Mouse (Mus musculus) kidney, postnatal 0 days (tissue): Measurements from ENCODE around the gene Nrxn3. TPM values are rescaled to one million over a fixed set of nuclear protein-coding genes. Genes with fewer than 3 reads are reported as not detected.
A peak's percentile ranks its signal among the peaks of the same experiment; 100 is the strongest.

Experiments used
- ATAC-seq: fragments of 200-750 bp; cut with Nextera tagmentation; replicated peaks from 2 replicates; pipeline ENCODE4 v1.8.0; 2017; ENCODE audit warnings: low read depth, moderate number of reproducible peaks, moderate TSS enrichment, moderate library complexity; ENCODE audit not compliant: low FRiP score
- DNase-seq: peaks from one replicate; pipeline ENCODE4 v3.0.0-alpha.2; 2016; ENCODE audit warnings: low spot score
- H3K27ac ChIP-seq: fragments of 300-500 bp; sonication (generic); 2 replicates; pipeline ENCODE4 v1.5.1; 2014; ENCODE audit warnings: mild to moderate bottlenecking
- H3K27me3 ChIP-seq: fragments of 300-500 bp; sonication (generic); 2 replicates; pipeline ENCODE4 v1.6.1; 2014; ENCODE audit warnings: low read length, mixed read lengths; ENCODE audit not compliant: insufficient read depth
- H3K36me3 ChIP-seq: fragments of 300-500 bp; sonication (generic); 2 replicates; pipeline ENCODE4 v1.6.1; 2014; ENCODE audit warnings: low read length, mixed read lengths; ENCODE audit not compliant: insufficient read depth
- H3K4me1 ChIP-seq: fragments of 300-500 bp; sonication (generic); replicated peaks from 2 replicates; pipeline ENCODE4 v1.6.1; 2014; ENCODE audit warnings: antibody characterized with exemption, low read length, mixed read lengths; ENCODE audit not compliant: insufficient read depth
- H3K4me2 ChIP-seq: fragments of 300-500 bp; sonication (generic); 2 replicates; pipeline ENCODE4 v1.6.1; 2014; ENCODE audit warnings: mild to moderate bottlenecking, low read length, moderate library complexity, mixed read lengths
- H3K4me3 ChIP-seq: fragments of 300-500 bp; sonication (generic); replicated peaks from 2 replicates; pipeline ENCODE4 v1.5.1; 2014; ENCODE audit warnings: low read depth, low read length
- H3K9ac ChIP-seq: fragments of 300-500 bp; sonication (generic); 2 replicates; pipeline ENCODE4 v1.6.1; 2014; ENCODE audit warnings: low read depth, low read length
- H3K9me3 ChIP-seq: fragments of 300-500 bp; sonication (generic); replicated peaks from 2 replicates; pipeline ENCODE4 v1.6.1; 2016; ENCODE audit warnings: low read length, inconsistent platforms, mixed read lengths
- CTCF ChIP-seq: IDR thresholded peaks from 2 replicates; pipeline ENCODE4 v1.5.1; 2016; ENCODE audit warnings: antibody characterized with exemption, low read depth, mild to moderate bottlenecking, moderate library complexity
- WGBS: fragments of 180-500 bp; shearing (Covaris S2); extraction: QIAGEN DNeasy Blood & Tissue Kit; methylation state at CpG from one replicate; pipeline ENCODE4 v1.1.7; 2014; 5-methylcytosine and 5-hydroxymethylcytosine counted together
- polyA plus RNA-seq: library from polyadenylated mRNA; unstranded; fragments of >200 nt; fragmentation: Nextera tagmentation; extraction: Ambion mirVana; gene quantifications from 2 replicates; pipeline ENCODE4 v1.2.1, GENCODE M21; 2015

The Nrxn3 gene
- polyA plus RNA-seq, 1 experiment from 2014 or later: 3.0 TPM

- Histone ChIP-seq H3K27me3 (no peaks in the 10 kb centered on the region), H3K4me3 (no peak overlapping the region), H3K9ac (no peak overlapping the region), H3K4me2 (no peak overlapping the region), H3K9me3 (no peaks in the 10 kb centered on the region), H3K4me1 (no peaks in the 10 kb centered on the region), H3K27ac (no peak overlapping the region), H3K36me3 (no peaks in the 10 kb centered on the region)
- DNase-seq (no peak), ATAC-seq (no peak)
- WGBS: 55% methylated on average over 3 of the region's 3 CpGs
- TF ChIP-seq CTCF: no peak
Measured at GRCm38 (mm10) chr12:89909578-89909977, 1186.9 kb downstream of the Nrxn3 start.

- H3K9me3 ChIP-seq: no peaks in the 10 kb centered on the region
- no peak for TF ChIP-seq CTCF
- no peaks in the 10 kb centered on the region for H3K4me1 ChIP-seq
- no peak for ATAC-seq
- no peaks in the 10 kb centered on the region for H3K27me3 ChIP-seq
- WGBS: 68% methylated on average over 8 of the region's 8 CpGs
- no peak overlapping the region for H3K4me2 ChIP-seq
- no peak overlapping the region for H3K27ac ChIP-seq
- no peak overlapping the region for H3K4me3 ChIP-seq
- no peak overlapping the region for H3K9ac ChIP-seq
- DNase-seq: no peak
- no peaks in the 10 kb centered on the region for H3K36me3 ChIP-seq
Measured at GRCm38 (mm10) chr12:89918138-89918829, 1195.6 kb downstream of the Nrxn3 start.

DNA sequence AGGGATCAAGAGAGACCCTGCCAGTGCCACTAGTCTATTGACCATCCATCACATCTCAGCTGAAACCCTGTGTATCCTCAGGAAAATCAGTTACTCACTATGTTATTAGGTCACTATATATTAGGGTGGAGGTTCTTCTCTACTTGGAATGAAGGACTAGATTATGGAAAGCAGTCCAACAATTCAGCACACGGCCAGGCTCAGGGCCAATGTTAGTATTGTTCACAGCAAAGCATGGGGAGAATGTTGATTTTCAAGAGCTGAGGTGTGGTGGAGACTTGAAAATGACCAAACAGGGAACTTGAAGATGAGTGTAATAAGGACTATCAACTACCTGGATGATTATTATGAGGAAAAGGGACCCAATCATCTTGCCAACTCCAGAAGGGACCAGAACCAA lies 1209.7 kb downstream of the Nrxn3 start:
- Histone ChIP-seq H3K4me1 (no peaks in the 10 kb centered on the region), H3K4me2 (no peak overlapping the region), H3K9me3 (no peaks in the 10 kb centered on the region), H3K27ac (no peak overlapping the region), H3K36me3 (no peaks in the 10 kb centered on the region), H3K4me3 (no peak overlapping the region), H3K9ac (no peak overlapping the region), H3K27me3 (no peaks in the 10 kb centered on the region)
- 90% methylated on average over 1 of the region's 1 CpGs for WGBS
- ATAC-seq (no peak), DNase-seq (no peak)
- no peak for TF ChIP-seq CTCF

- TF ChIP-seq CTCF: no peak
- 86% methylated on average over 5 of the region's 5 CpGs for WGBS
- Histone ChIP-seq H3K27ac (no peak overlapping the region), H3K4me3 (no peak overlapping the region), H3K4me2 (no peak overlapping the region), H3K9ac (no peak overlapping the region), H3K4me1 (no peaks in the 10 kb centered on the region), H3K9me3 (no peaks in the 10 kb centered on the region), H3K27me3 (no peaks in the 10 kb centered on the region), H3K36me3 (no peaks in the 10 kb centered on the region)
- no peak for ATAC-seq
- no peak for DNase-seq
Measured at GRCm38 (mm10) chr12:89933630-89934029, 1211.0 kb downstream of the Nrxn3 start.

GRCm38 (mm10) chr12:89940746-89941145 lies 1218.1 kb downstream of the Nrxn3 start:
- 66% methylated on average over 2 of the region's 2 CpGs for WGBS
- Histone ChIP-seq H3K4me2 (no peak overlapping the region), H3K27me3 (no peaks in the 10 kb centered on the region), H3K9me3 (no peaks in the 10 kb centered on the region), H3K27ac (no peak overlapping the region), H3K9ac (no peak overlapping the region), H3K4me3 (no peak overlapping the region), H3K4me1 (no peaks in the 10 kb centered on the region), H3K36me3 (no peaks in the 10 kb centered on the region)
- DNase-seq (peak; percentile 28), ATAC-seq (no peak)
- no peak for TF ChIP-seq CTCF

- no peak for DNase-seq
- Histone ChIP-seq H3K4me2 (no peak overlapping the region), H3K9me3 (no peaks in the 10 kb centered on the region), H3K27ac (no peak overlapping the region), H3K4me1 (no peaks in the 10 kb centered on the region), H3K4me3 (no peak overlapping the region), H3K9ac (no peak overlapping the region), H3K27me3 (no peaks in the 10 kb centered on the region), H3K36me3 (no peaks in the 10 kb centered on the region)
- no peak for TF ChIP-seq CTCF
- 84% methylated on average over 2 of the region's 2 CpGs for WGBS
- ATAC-seq: no peak
Measured at GRCm38 (mm10) chr12:89945911-89946502, 1223.3 kb downstream of the Nrxn3 start.
